Mouse (Mus musculus) small intestine, adult 2 months (tissue): Measurements from ENCODE around the gene Cdc20.

Experiments used
- CTCF ChIP-seq: fragments of 200-500 bp; IDR thresholded peaks from 2 replicates; pipeline ENCODE4 v1.5.1; 2012; ENCODE audit warnings: low read depth, mild to moderate bottlenecking, control low read depth, inconsistent platforms, low read length, moderate library complexity, mixed read lengths; ENCODE audit not compliant: insufficient replicate concordance, insufficient read length; ENCODE audit errors: extremely low read depth
- POLR2A ChIP-seq: fragments of 200-500 bp; IDR thresholded peaks from 2 replicates; pipeline ENCODE4 v1.6.1; 2012; ENCODE audit warnings: low read depth, mild to moderate bottlenecking, control low read depth, inconsistent platforms, low read length, moderate library complexity

DNA sequence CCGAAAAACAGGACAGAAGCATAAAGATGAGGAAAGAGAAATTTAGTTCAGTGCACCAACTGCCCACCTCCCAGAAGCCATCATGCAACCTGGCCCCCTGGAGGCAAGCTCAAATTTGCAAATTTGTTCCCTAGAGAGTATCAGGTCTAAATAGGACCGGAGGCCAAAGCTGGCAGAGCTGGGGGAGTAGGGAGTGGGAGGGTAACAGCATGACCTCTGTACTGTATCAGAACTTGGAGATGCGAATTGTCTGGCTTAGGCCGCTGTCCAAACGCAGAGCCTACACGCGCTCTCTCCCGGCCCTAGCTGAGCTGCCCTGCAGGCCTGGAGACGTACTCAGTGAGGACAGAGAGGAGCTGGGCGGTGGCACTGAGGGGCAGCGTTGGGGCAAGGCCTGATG is 47.0 kb downstream of the Cdc20 start:
- TF ChIP-seq CTCF, result no peak
- no peak for TF ChIP-seq POLR2A
